Mouse (Mus musculus): ENCODE data around the gene Nphp3. TPM values are rescaled to one million over a fixed set of nuclear protein-coding genes. Genes with fewer than 3 reads are reported as not detected.

Gene Nphp3
- total and polyA plus RNA-seq, 2 experiments from 2014 or later = 4.2 to 9.4 TPM

DNA sequence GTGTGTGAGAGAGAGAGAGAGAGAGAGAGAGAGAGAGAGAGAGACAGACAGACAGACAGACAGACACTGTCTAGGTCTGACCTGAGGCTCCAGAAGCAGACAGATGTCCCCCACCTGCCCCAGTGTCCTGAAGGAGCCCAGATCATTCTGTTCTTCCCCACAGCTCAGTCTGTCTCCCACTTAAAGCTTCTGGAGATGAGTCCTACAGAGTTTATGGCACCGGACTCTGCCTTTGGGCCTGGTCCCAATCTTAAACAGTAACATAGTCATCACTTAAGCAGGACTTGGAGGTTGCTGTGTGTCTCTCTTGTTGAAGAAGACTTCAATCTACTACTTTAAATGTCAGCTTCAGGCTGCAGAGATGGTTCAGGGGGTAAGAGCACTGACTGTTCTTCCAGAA lies 76.4 kb downstream of the Nphp3 start:
- Histone ChIP-seq H3K36me3 (ENCODE audit: insufficient read depth, low read length) (no peaks in the 10 kb centered on the region; the same call in 1 of the 2 replicates), H3K4me2 (ENCODE audit: low read depth, low read length) (no peak overlapping the region), H3K4me1 (ENCODE audit: insufficient read depth, low read length) (no peaks in the 10 kb centered on the region), H3K9me3 (ENCODE audit: low read length) (no peaks in the 10 kb centered on the region), H3K9ac (replicated peaks; ENCODE audit: low read length) (no peak overlapping the region), H3K27ac (no peak overlapping the region), H3K27me3 (ENCODE audit: insufficient read depth, low read length) (no peaks in the 10 kb centered on the region), H3K4me3 (ENCODE audit: low read length) (no peak overlapping the region)
- no peak for DNase-seq (ENCODE audit: low spot score)
- no peak for ATAC-seq
- 95% methylated on average over 1 of the region's 1 CpGs for WGBS
- no peak for TF ChIP-seq CTCF (IDR thresholded peaks at IDR 0.05; ENCODE audit: low read depth)

- DNase-seq (ENCODE audit: low spot score) = peak; percentile 53
- Histone ChIP-seq H3K4me2 (ENCODE audit: low read depth, low read length) (no peak overlapping the region), H3K27me3 (ENCODE audit: insufficient read depth, low read length) (no peaks in the 10 kb centered on the region), H3K4me3 (ENCODE audit: low read length) (no peak overlapping the region), H3K27ac (no peak overlapping the region), H3K9ac (replicated peaks; ENCODE audit: low read length) (no peak overlapping the region), H3K9me3 (ENCODE audit: low read length) (no peaks in the 10 kb centered on the region), H3K36me3 (ENCODE audit: insufficient read depth, low read length) (peaks cover 3% of the 10 kb centered on the region), H3K4me1 (ENCODE audit: insufficient read depth, low read length) (no peaks in the 10 kb centered on the region)
- no peak for ATAC-seq
- WGBS = 52% methylated on average over 5 of the region's 5 CpGs
- peak; percentile 61 for TF ChIP-seq CTCF (IDR thresholded peaks at IDR 0.05; ENCODE audit: low read depth)
Observed at GRCm38 (mm10) chr9:104079379-104079778, 77.0 kb downstream of the Nphp3 start.

- WGBS = 78% methylated on average over 3 of the region's 3 CpGs
- H3K27me3 ChIP-seq (ENCODE audit: insufficient read depth, low read length) = no peaks in the 10 kb centered on the region
Observed at GRCm38 (mm10) chr9:104080038-104080437, 77.7 kb downstream of the Nphp3 start.

GRCm38 (mm10) chr9:104085730-104086429 lies 83.5 kb downstream of the Nphp3 start:
- Histone ChIP-seq H3K4me1 (ENCODE audit: insufficient read depth, low read length) (no peaks in the 10 kb centered on the region), H3K9me3 (ENCODE audit: low read length) (no peaks in the 10 kb centered on the region), H3K4me3 (ENCODE audit: low read length) (no peak overlapping the region), H3K9ac (replicated peaks; ENCODE audit: low read length) (no peak overlapping the region), H3K27ac (no peak overlapping the region), H3K36me3 (ENCODE audit: insufficient read depth, low read length) (peaks cover 7% of the 10 kb centered on the region), H3K4me2 (ENCODE audit: low read depth, low read length) (no peak overlapping the region), H3K27me3 (ENCODE audit: insufficient read depth, low read length) (no peaks in the 10 kb centered on the region)
- DNase-seq (ENCODE audit: low spot score) (no peak), ATAC-seq (no peak)
- WGBS = 58% methylated on average over 4 of the region's 4 CpGs
- TF ChIP-seq CTCF (IDR thresholded peaks at IDR 0.05; ENCODE audit: low read depth) = no peak

More at GRCm38 (mm10) chr9:104080038-104080437, 77.7 kb downstream of the Nphp3 start:
- H3K36me3 ChIP-seq (ENCODE audit: insufficient read depth, low read length) = peaks cover 7% of the 10 kb centered on the region
- no peaks in the 10 kb centered on the region for H3K4me1 ChIP-seq (ENCODE audit: insufficient read depth, low read length)
- H3K9me3 ChIP-seq (ENCODE audit: low read length) = no peaks in the 10 kb centered on the region
- no peak overlapping the region for H3K4me2 ChIP-seq (ENCODE audit: low read depth, low read length)
- H3K9ac ChIP-seq (replicated peaks; ENCODE audit: low read length) = no peak overlapping the region
- ATAC-seq (no peak), DNase-seq (ENCODE audit: low spot score) (no peak)
- no peak overlapping the region for H3K4me3 ChIP-seq (ENCODE audit: low read length)
- no peak for TF ChIP-seq CTCF (IDR thresholded peaks at IDR 0.05; ENCODE audit: low read depth)
- H3K27ac ChIP-seq = no peak overlapping the region

- TF ChIP-seq CTCF (IDR thresholded peaks at IDR 0.05; ENCODE audit: low read depth) = no peak
- peak; percentile 35 for DNase-seq (ENCODE audit: low spot score)
- Histone ChIP-seq H3K9ac (replicated peaks; ENCODE audit: low read length) (no peak overlapping the region), H3K27ac (peak overlapping the region; percentile 23), H3K4me1 (ENCODE audit: insufficient read depth, low read length) (no peaks in the 10 kb centered on the region), H3K27me3 (ENCODE audit: insufficient read depth, low read length) (no peaks in the 10 kb centered on the region), H3K4me3 (ENCODE audit: low read length) (no peak overlapping the region), H3K9me3 (ENCODE audit: low read length) (no peaks in the 10 kb centered on the region), H3K4me2 (ENCODE audit: low read depth, low read length) (no peak overlapping the region), H3K36me3 (ENCODE audit: insufficient read depth, low read length) (peaks cover 7% of the 10 kb centered on the region)
- WGBS = 34% methylated on average over 8 of the region's 8 CpGs
- no peak for ATAC-seq
Observed at GRCm38 (mm10) chr9:104088555-104088954, 86.2 kb downstream of the Nphp3 start.

DNA sequence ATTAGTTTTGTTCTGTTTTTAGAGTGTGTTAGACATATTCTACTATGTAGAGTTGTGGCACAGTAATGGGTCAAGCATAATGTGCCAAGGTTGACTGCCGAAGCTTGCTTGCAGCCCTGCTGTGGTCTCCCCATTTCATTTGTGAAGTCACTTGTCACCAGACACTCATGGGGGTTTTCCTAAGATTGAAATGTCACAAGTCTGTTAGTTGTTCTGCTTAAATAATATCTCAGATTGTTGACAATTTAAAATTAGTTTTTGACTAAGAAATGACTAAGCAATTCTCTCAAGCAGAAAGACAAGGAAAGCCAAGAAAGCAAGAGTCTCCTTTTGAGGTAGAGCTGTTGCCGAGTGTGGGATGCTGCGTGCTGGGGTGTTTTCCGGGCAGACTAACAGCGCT lies 90.6 kb downstream of the Nphp3 start:
- no peak overlapping the region for H3K27ac ChIP-seq

More for the DNA sequence above, 90.6 kb downstream of the Nphp3 start:
- no peak overlapping the region for H3K4me3 ChIP-seq (ENCODE audit: low read length)
- WGBS = 90% methylated on average over 5 of the region's 5 CpGs
- no peaks in the 10 kb centered on the region for H3K9me3 ChIP-seq (ENCODE audit: low read length)
- no peaks in the 10 kb centered on the region for H3K4me1 ChIP-seq (ENCODE audit: insufficient read depth, low read length)
- H3K27me3 ChIP-seq (ENCODE audit: insufficient read depth, low read length) = no peaks in the 10 kb centered on the region
- no peak overlapping the region for H3K9ac ChIP-seq (replicated peaks; ENCODE audit: low read length)
- H3K36me3 ChIP-seq (ENCODE audit: insufficient read depth, low read length) = no peaks in the 10 kb centered on the region; the same call in 1 of the 2 replicates
- DNase-seq (ENCODE audit: low spot score) (no peak), ATAC-seq (no peak)
- TF ChIP-seq CTCF (IDR thresholded peaks at IDR 0.05; ENCODE audit: low read depth) = no peak
- H3K4me2 ChIP-seq (ENCODE audit: low read depth, low read length) = no peak overlapping the region

Other genes with a start within 250 kb of the Nphp3 start
- 21.5 and 23.3 TPM in 2 replicates for gene Tmem108, start 240.7 kb upstream of the Nphp3 start, total RNA-seq (2014; rRNA removed)
- gene Tmem108, start 240.7 kb upstream of the Nphp3 start, polyA plus RNA-seq (2015; fragmentation: Nextera tagmentation; extraction: Ambion mirVana) = 23.8 and 24.4 TPM in 2 replicates
- not detected in 2 replicates for gene Gm28305, start 38.1 kb downstream of the Nphp3 start, total RNA-seq (2014; rRNA removed)
- not detected in 2 replicates for gene Gm28305, start 38.1 kb downstream of the Nphp3 start, polyA plus RNA-seq (2015; fragmentation: Nextera tagmentation; extraction: Ambion mirVana)
- 45.1 and 54.2 TPM in 2 replicates for gene Uba5, start 60.6 kb downstream of the Nphp3 start, total RNA-seq (2014; rRNA removed)
- gene Uba5, start 60.6 kb downstream of the Nphp3 start, polyA plus RNA-seq (2015; fragmentation: Nextera tagmentation; extraction: Ambion mirVana) = 68.2 and 71.7 TPM in 2 replicates
- gene Acad11, start 60.8 kb downstream of the Nphp3 start, total RNA-seq (2014; rRNA removed) = 14.2 and 16.1 TPM in 2 replicates
- 6.5 and 7.4 TPM in 2 replicates for gene Acad11, start 60.8 kb downstream of the Nphp3 start, polyA plus RNA-seq (2015; fragmentation: Nextera tagmentation; extraction: Ambion mirVana)
- 0.54 and 1.3 TPM in 2 replicates for gene Ackr4, start 124.4 kb downstream of the Nphp3 start, total RNA-seq (2014; rRNA removed)
- gene Ackr4, start 124.4 kb downstream of the Nphp3 start, polyA plus RNA-seq (2015; fragmentation: Nextera tagmentation; extraction: Ambion mirVana) = 0.93 and 1.0 TPM in 2 replicates